Mouse (Mus musculus) stomach, embryonic 15.5 days (tissue): ENCODE data around the gene Rreb1. TPM values are rescaled to one million over a fixed set of nuclear protein-coding genes. Genes with fewer than 3 reads are reported as not detected.
A peak's percentile ranks its signal among the peaks of the same experiment; 100 is the strongest.

Experiments
- ATAC-seq: fragments of 200-750 bp; cut with Nextera tagmentation; 2 replicates; pipeline ENCODE4 v1.8.0; 2017; ENCODE audit warnings: low read depth, moderate number of reproducible peaks, moderate TSS enrichment; ENCODE audit not compliant: insufficient read depth, low FRiP score
- H3K27ac ChIP-seq: fragments of 300-500 bp; sonication (generic); 2 replicates; pipeline ENCODE4 v1.5.1; 2015; ENCODE audit warnings: mild to moderate bottlenecking, inconsistent platforms
- H3K27me3 ChIP-seq: fragments of 300-500 bp; sonication (generic); replicated peaks from 2 replicates; pipeline ENCODE4 v1.6.1; 2015; ENCODE audit warnings: inconsistent platforms
- H3K36me3 ChIP-seq: fragments of 300-500 bp; sonication (generic); 2 replicates; pipeline ENCODE4 v1.6.1; 2015; ENCODE audit warnings: inconsistent platforms
- H3K4me1 ChIP-seq: fragments of 300-500 bp; sonication (generic); 2 replicates; pipeline ENCODE4 v1.6.1; 2015; ENCODE audit warnings: inconsistent platforms
- H3K4me2 ChIP-seq: fragments of 300-500 bp; sonication (generic); 2 replicates; pipeline ENCODE4 v1.6.1; 2015; ENCODE audit warnings: mild to moderate bottlenecking, inconsistent platforms
- H3K4me3 ChIP-seq: fragments of 300-500 bp; sonication (generic); replicated peaks from 2 replicates; pipeline ENCODE4 v1.5.1; 2015; ENCODE audit warnings: inconsistent platforms
- H3K9ac ChIP-seq: fragments of 300-500 bp; sonication (generic); 2 replicates; pipeline ENCODE4 v1.6.1; 2015; ENCODE audit warnings: inconsistent platforms
- H3K9me3 ChIP-seq: fragments of 300-500 bp; sonication (generic); 2 replicates; pipeline ENCODE4 v1.6.1; 2016; ENCODE audit warnings: inconsistent platforms
- WGBS: fragments of 180-500 bp; shearing (Covaris S2); methylation state at CpG from one replicate; pipeline ENCODE4 v1.1.7; 2015; 5-methylcytosine and 5-hydroxymethylcytosine counted together
- polyA plus RNA-seq: library from polyadenylated mRNA; unstranded; fragments of >200 nt; fragmentation: Nextera tagmentation; extraction: Ambion mirVana; gene quantifications from 2 replicates; pipeline ENCODE4 v1.2.1, GENCODE M21; 2015

The Rreb1 gene
- polyA plus RNA-seq, 1 experiment from 2014 or later: 12.8 TPM

DNA sequence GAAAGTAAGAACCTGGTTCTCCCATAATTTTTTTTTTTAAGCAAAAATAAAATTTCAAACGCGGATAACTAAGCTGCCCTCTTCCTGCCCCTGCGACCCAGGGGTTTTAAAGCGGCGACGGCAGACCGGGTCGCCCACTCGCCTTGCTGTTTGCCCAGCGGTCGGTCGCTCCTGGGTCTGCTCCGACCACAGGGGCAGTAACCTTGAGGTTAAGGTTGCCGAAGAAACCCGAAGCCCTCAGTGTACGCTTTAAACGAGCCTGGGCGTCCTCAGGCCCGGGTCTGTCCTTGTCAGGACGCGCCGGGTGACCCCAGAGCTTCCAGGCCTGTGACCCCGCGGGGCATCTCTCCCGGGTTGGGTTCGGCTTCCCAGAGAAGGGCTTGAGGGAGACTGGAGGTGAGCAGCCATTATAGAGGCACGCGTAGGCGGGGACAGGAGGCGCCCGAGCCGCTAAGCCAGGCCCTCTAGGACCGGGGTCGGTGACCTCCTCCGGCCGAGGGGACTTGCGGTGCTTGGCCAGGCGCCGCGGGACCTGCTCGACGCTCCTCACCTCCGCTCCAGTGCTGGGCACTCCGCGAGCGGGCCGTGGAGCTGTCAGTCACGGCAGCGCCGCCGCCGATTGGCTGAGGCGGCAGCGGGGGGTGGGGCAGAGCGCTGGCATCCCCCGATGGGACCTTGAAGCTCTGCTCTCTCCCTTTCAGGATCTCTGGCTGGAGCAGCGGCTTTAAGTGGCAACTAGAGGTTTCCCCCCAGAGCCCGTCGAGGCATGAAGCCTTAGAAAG is 79.3 kb downstream of the Rreb1 start:
- H3K4me1 ChIP-seq: peaks cover 54% of the 10 kb centered on the region
- H3K4me2 ChIP-seq: peak overlapping the region; percentile 93
- ATAC-seq: peak; percentile 89
- H3K27me3 ChIP-seq: no peaks in the 10 kb centered on the region
- H3K27ac ChIP-seq: peak overlapping the region; percentile 83
- no peaks in the 10 kb centered on the region for H3K36me3 ChIP-seq
- under 1% methylated on average over 58 of the region's 59 CpGs for WGBS
- peak overlapping the region; percentile 50 for H3K9ac ChIP-seq
- H3K9me3 ChIP-seq: no peaks in the 10 kb centered on the region
- H3K4me3 ChIP-seq: peak overlapping the region; percentile 58

DNA sequence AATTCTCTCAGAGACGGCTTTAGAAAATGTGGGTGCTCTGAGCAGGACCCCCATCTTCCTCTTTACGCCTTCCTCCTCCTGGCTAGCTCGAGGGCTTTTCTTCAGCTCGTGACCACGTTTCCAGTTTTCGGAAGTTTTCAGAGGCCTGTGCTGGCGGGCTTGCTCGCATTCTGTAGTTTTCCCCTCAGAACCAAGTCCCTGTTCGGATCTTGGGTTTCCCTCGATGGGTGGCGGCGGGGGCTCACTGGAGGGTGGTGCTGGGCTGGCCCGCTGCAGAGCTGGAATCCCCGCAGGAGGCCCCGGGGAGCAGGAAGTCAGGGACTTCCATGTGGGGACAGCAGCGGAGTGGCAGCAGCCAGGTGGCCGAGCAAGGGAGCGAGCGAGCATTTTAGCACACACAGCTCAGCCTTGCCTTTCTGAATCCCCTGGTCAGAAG is 79.9 kb downstream of the Rreb1 start:
- 5% methylated on average over 19 of the region's 19 CpGs for WGBS
- Histone ChIP-seq H3K27me3 (no peaks in the 10 kb centered on the region), H3K9me3 (no peaks in the 10 kb centered on the region), H3K36me3 (no peaks in the 10 kb centered on the region), H3K4me1 (peaks cover 54% of the 10 kb centered on the region), H3K4me2 (peak overlapping the region; percentile 93), H3K27ac (peak overlapping the region; percentile 83), H3K4me3 (peak overlapping the region; percentile 58), H3K9ac (peak overlapping the region; percentile 29)
- ATAC-seq: peak; percentile 40; the same call in 1 of the 2 replicates

DNA sequence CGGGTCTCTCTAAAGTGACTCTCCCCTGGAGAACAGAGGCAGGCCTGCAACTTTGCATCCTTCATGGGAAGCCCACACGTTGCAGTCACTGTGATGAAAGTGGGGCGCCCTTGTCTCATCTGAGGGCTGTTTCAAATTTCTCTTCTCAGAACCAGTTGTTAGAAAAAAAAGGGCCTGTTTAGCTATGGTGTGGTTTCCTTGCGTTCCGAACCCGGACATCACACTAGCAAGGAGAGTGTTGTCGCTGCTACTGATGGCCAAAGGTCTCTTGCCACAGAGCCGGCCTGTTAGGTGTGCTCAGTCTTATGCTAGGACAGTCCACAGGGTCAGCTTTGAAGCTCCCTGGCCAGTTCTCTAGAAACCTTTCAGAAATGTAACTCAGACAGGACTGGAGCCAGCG is 80.3 kb downstream of the Rreb1 start:
- 46% methylated on average over 9 of the region's 9 CpGs for WGBS
- Histone ChIP-seq H3K27me3 (no peaks in the 10 kb centered on the region), H3K4me1 (peaks cover 58% of the 10 kb centered on the region), H3K36me3 (no peaks in the 10 kb centered on the region), H3K27ac (peak overlapping the region; percentile 83), H3K4me3 (peak overlapping the region; percentile 58), H3K4me2 (peak overlapping the region; percentile 93), H3K9me3 (no peaks in the 10 kb centered on the region), H3K9ac (peak overlapping the region; percentile 29; the same call in 1 of the 2 replicates)
- no peak for ATAC-seq

GRCm38 (mm10) chr13:37859782-37860181 is 81.6 kb downstream of the Rreb1 start:
- Histone ChIP-seq H3K9me3 (no peaks in the 10 kb centered on the region), H3K27ac (peak overlapping the region; percentile 35; the same call in 1 of the 2 replicates), H3K4me2 (no peak overlapping the region), H3K4me3 (no peak overlapping the region), H3K4me1 (peaks cover 56% of the 10 kb centered on the region), H3K27me3 (no peaks in the 10 kb centered on the region), H3K9ac (no peak overlapping the region), H3K36me3 (no peaks in the 10 kb centered on the region)
- ATAC-seq: no peak
- 55% methylated on average over 8 of the region's 8 CpGs for WGBS

DNA sequence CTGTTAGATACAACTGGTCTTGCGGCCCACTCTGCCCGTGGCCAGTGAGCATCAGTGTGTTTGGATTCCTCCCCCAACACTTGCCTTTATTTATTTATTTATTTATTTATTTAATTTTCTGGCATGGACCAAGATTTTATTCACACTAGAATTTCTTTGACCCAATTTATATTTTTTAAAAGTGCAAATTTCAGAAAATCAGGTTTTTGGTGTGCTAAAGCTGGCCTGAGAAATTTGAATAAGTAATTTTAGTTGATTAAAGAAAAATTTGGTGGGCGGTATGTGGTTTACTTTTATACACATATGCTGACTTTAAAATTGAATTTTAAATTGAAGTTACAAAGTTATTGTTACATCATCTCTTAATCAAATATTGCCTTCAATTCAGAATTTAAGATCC is 82.0 kb downstream of the Rreb1 start:
- WGBS: 88% methylated on average over 3 of the region's 3 CpGs
- Histone ChIP-seq H3K4me2 (no peak overlapping the region), H3K27me3 (no peaks in the 10 kb centered on the region), H3K4me3 (no peak overlapping the region), H3K9me3 (no peaks in the 10 kb centered on the region), H3K4me1 (peaks cover 55% of the 10 kb centered on the region), H3K27ac (peak overlapping the region; percentile 35; the same call in 1 of the 2 replicates), H3K9ac (no peak overlapping the region), H3K36me3 (no peaks in the 10 kb centered on the region)
- no peak for ATAC-seq

DNA sequence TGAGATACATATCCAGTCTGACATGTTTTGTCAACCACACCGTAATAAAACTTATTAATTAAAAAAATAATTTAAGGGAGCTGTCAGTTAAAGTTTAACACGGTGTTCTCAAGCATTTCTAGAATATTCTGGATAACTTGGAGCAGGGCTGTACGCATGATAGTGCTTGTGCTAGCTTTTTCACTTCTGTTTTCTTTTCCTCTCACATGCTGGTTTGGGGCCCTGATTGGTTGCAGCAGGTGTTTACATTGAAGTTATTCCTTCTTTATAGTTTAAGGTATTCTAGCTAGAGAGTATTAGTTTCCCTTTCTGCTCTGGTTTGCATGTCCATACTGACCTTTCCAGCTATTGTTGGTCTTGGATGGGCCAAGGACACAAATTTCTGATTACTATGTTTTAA is 82.6 kb downstream of the Rreb1 start:
- peaks cover 58% of the 10 kb centered on the region for H3K4me1 ChIP-seq
- H3K27ac ChIP-seq: peak overlapping the region; percentile 91
- no peak overlapping the region for H3K4me2 ChIP-seq
- H3K4me3 ChIP-seq: no peak overlapping the region
- no peaks in the 10 kb centered on the region for H3K36me3 ChIP-seq
- H3K9ac ChIP-seq: no peak overlapping the region
- no peaks in the 10 kb centered on the region for H3K27me3 ChIP-seq
- H3K9me3 ChIP-seq: no peaks in the 10 kb centered on the region
- ATAC-seq: no peak
- 61% methylated on average over 3 of the region's 3 CpGs for WGBS

- no peaks in the 10 kb centered on the region for H3K27me3 ChIP-seq
- H3K4me2 ChIP-seq: no peak overlapping the region
- 17% methylated on average over 6 of the region's 6 CpGs for WGBS
- peak; percentile 38; the same call in 1 of the 2 replicates for ATAC-seq
- no peaks in the 10 kb centered on the region for H3K9me3 ChIP-seq
- peaks cover 75% of the 10 kb centered on the region for H3K4me1 ChIP-seq
- no peak overlapping the region for H3K4me3 ChIP-seq
- H3K27ac ChIP-seq: peak overlapping the region; percentile 91
- no peaks in the 10 kb centered on the region for H3K36me3 ChIP-seq
- H3K9ac ChIP-seq: no peak overlapping the region
These were observed 84.3 kb downstream of the Rreb1 start for GRCm38 (mm10) chr13:37862492-37862891.

- Histone ChIP-seq H3K27ac (peak overlapping the region; percentile 91), H3K4me2 (no peak overlapping the region), H3K4me1 (peaks cover 67% of the 10 kb centered on the region), H3K9me3 (no peaks in the 10 kb centered on the region), H3K9ac (no peak overlapping the region), H3K27me3 (no peaks in the 10 kb centered on the region), H3K36me3 (no peaks in the 10 kb centered on the region), H3K4me3 (no peak overlapping the region)
- ATAC-seq: no peak
- WGBS: 66% methylated on average over 5 of the region's 5 CpGs
These were observed 85.4 kb downstream of the Rreb1 start for GRCm38 (mm10) chr13:37863643-37864042.

- Histone ChIP-seq H3K9me3 (no peaks in the 10 kb centered on the region), H3K4me1 (peaks cover 61% of the 10 kb centered on the region), H3K27me3 (no peaks in the 10 kb centered on the region), H3K4me3 (no peak overlapping the region), H3K36me3 (no peaks in the 10 kb centered on the region), H3K4me2 (no peak overlapping the region), H3K9ac (no peak overlapping the region), H3K27ac (no peak overlapping the region)
- no peak for ATAC-seq
- 86% methylated on average over 1 of the region's 1 CpGs for WGBS
These were observed 86.5 kb downstream of the Rreb1 start for GRCm38 (mm10) chr13:37864697-37865096.

- no peak overlapping the region for H3K4me2 ChIP-seq
- ATAC-seq: no peak
- H3K4me3 ChIP-seq: no peak overlapping the region
- peaks cover 50% of the 10 kb centered on the region for H3K4me1 ChIP-seq
- H3K27ac ChIP-seq: peak overlapping the region; percentile 67
- no peaks in the 10 kb centered on the region for H3K9me3 ChIP-seq
- no peaks in the 10 kb centered on the region for H3K27me3 ChIP-seq
- WGBS: 30% methylated on average over 5 of the region's 5 CpGs
- no peaks in the 10 kb centered on the region for H3K36me3 ChIP-seq
- H3K9ac ChIP-seq: no peak overlapping the region
These were observed 88.1 kb downstream of the Rreb1 start for GRCm38 (mm10) chr13:37866296-37866695.

GRCm38 (mm10) chr13:37866846-37867245 is 88.6 kb downstream of the Rreb1 start:
- H3K9ac ChIP-seq: no peak overlapping the region
- no peak for ATAC-seq
- no peaks in the 10 kb centered on the region for H3K36me3 ChIP-seq
- 43% methylated on average over 3 of the region's 3 CpGs for WGBS
- peak overlapping the region; percentile 67; the same call in 1 of the 2 replicates for H3K27ac ChIP-seq
- H3K27me3 ChIP-seq: no peaks in the 10 kb centered on the region
- H3K4me2 ChIP-seq: no peak overlapping the region
- H3K9me3 ChIP-seq: no peaks in the 10 kb centered on the region
- H3K4me1 ChIP-seq: peaks cover 45% of the 10 kb centered on the region
- H3K4me3 ChIP-seq: no peak overlapping the region

DNA sequence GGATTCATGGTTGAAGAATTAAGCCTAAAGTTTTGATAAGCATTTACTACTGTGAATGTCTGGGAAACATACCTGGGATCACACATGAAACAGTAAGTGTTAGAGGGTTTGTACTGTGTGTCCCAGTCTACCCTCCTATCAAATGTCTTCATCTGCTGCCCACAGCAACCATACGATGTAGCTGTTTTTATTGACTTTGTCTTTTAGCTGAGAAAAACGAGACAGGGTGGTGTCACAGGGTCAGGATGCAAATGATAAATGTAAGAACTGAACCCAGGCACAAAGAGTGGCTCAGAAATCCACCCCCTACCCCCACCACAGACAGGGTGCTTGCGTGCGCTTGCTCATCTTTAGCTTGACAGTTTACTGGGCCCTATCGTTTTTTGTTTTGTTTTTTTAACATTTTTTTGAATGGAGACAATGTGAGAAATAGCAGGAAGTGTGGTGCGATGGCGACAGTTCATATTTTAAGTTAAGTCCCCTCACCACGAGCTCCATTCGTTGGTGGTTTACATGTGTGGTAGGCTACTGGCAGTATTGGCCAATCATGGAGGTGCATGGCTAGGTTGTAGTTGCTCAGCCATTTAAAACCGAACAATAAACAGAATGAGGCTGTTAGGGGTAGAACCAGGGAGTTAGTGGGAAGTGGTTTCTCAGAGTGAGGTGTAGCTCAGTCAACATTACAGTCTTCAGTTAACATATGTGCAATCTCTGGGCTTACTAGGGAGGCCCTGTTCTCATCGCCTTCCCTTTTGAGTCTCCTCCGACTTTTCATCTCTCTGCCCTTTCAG is 92.1 kb downstream of the Rreb1 start:
- WGBS: 69% methylated on average over 12 of the region's 12 CpGs
- peaks cover 32% of the 10 kb centered on the region for H3K4me1 ChIP-seq

More for the DNA sequence above, 92.1 kb downstream of the Rreb1 start:
- no peak overlapping the region for H3K4me3 ChIP-seq
- no peak overlapping the region for H3K4me2 ChIP-seq
- H3K9ac ChIP-seq: no peak overlapping the region
- no peaks in the 10 kb centered on the region for H3K36me3 ChIP-seq
- H3K9me3 ChIP-seq: no peaks in the 10 kb centered on the region
- H3K27ac ChIP-seq: no peak overlapping the region
- no peaks in the 10 kb centered on the region for H3K27me3 ChIP-seq
- no peak for ATAC-seq
